Mouse (Mus musculus): ENCODE measurements around the gene St8sia1.

DNA sequence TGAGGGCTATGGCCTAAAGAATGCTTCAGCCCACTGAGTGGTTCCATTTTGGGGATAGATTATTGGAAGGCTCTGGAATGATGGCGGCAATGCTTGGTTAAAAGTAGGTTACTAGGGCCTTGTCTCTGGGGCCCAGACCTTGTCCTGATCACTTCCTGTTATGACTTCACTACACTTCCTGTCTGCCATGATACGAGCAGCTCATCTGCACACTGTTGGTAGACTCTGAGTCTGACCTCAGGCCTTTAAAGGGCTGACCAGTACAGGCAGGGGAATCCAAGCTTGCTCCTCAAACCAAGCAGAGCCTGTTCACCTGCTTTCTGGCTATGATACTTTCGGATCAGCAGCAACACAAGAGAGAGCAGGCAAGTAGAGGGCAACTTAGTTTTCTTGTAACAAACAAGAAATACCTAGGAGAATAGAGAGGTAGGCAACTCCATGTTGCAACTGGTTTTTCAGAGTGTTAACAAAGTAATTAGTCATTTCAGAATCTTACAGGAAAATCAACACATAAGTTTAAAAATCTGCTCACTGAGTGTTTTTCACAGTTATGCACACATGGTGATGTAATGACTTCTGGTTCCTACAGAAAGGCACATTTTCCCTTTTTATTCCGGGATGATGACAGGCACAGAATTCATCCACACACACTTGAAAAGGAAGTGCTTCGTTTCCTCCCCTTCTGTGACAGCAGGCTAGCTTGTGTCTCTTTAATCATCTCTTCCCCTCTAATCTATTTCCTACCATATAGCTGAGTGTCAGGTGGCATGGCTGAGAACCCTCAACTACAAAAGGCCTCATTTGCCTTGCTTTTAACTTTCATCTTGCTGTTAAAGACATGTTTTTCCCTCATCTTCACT lies 55.1 kb downstream of the St8sia1 start:
- TF ChIP-seq POLR2A (IDR thresholded peaks at IDR 0.05; ENCODE audit: control insufficient read depth, low read depth, low read length) (no peak), CTCF (IDR thresholded peaks at IDR 0.05; ENCODE audit: control insufficient read depth, insufficient read depth, insufficient replicate concordance, low read depth, low read length) (no peak)
